Mouse (Mus musculus) liver, adult 2 months (tissue): ENCODE measurements around the gene Plekhb2.

Experiments used
- CTCF ChIP-seq: fragments of 200-500 bp; IDR thresholded peaks from 2 replicates; pipeline ENCODE4 v1.5.1; 2011; ENCODE audit warnings: low read depth, low read length, control low read depth
- POLR2A ChIP-seq: fragments of 200-500 bp; IDR thresholded peaks from 2 replicates; pipeline ENCODE4 v1.6.1; 2011; ENCODE audit warnings: low read length, control low read depth; ENCODE audit not compliant: insufficient read depth; ENCODE audit errors: extremely low read depth

DNA sequence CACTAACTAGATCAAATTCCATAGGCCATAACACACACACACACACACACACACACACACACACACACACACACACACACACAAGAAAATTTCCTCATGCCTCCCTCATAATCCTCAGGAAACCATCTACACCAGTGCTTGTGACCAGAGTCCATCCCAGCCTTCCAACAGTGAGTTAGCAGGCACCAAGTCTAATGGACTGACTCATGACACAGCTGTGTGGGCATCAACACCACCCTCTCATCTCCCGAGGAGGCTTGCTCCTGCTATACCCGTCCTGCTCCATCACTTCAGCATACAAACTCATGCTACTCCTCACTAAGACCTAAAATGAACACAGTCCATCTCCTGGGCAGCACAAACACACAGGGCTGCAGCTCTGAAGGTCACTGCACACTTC is 18.8 kb upstream of the Plekhb2 start:
- no peak for TF ChIP-seq POLR2A
- no peak for TF ChIP-seq CTCF
